Mouse (Mus musculus): ENCODE data around the gene Nfix. TPM values are rescaled to one million over a fixed set of nuclear protein-coding genes. Genes with fewer than 3 reads are reported as not detected.

The Nfix gene
- total RNA-seq, 1 experiment from 2014 or later = 26.3 TPM

- no peak for ATAC-seq (replicated peaks in 1 of 2; ENCODE audit: insufficient read depth in 1 of 2, low FRiP score in 2 of 2, low TSS enrichment in 1 of 2, low read depth in 1 of 2, poor library complexity in 2 of 2, severe bottlenecking in 2 of 2)
These were observed 94.2 kb downstream of the Nfix start for GRCm38 (mm10) chr8:84705960-84706359.

DNA sequence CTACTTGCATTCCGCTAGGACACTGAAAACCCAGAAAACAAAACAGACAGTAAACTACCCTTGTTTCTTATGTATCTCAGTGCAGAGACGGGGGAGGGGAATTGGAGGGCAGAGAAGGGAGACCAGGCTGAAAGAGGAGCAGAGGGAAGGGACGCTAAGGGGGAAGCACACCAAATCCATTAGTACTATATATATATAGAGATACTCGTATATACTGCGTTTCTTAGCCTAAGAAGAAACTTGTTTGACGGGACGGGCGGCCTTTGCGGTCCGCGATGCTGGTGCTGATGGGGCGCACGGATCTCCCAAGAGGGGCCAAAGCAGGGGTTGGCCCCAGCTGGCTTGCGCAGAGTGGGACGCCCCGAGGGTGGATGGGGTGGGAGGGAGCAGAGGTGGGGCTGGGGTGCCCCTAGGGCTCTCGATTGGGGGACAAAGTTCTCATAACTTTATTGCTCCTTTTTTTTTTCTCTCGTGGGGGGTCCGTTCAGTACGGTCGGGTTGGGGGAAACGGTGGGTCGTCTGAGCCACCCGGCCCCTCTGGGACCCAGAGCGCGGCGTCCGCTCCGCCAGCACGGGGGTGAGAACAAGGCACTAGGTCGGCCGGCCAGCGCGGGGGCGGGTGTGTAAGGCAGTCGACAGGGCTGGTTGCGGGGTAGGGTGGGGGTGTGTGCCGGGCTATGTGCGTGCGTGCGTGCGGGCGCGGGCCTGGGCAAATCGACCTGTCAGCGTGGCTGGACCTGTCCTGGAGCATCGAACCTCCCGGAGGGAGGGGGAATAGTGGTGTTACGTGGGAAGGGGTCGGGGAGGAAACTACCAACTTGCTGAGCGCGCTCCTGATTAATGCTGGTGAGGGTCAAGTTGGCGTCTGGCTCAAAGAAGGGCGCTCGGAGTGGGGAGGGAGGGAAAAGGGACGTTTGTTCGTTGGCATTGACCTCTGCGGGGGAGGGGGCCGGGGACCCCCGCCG, 95.0 kb downstream of the Nfix start:
- ATAC-seq (replicated peaks in 1 of 2; ENCODE audit: insufficient read depth in 1 of 2, low FRiP score in 2 of 2, low TSS enrichment in 1 of 2, low read depth in 1 of 2, poor library complexity in 2 of 2, severe bottlenecking in 2 of 2) = no peak

DNA sequence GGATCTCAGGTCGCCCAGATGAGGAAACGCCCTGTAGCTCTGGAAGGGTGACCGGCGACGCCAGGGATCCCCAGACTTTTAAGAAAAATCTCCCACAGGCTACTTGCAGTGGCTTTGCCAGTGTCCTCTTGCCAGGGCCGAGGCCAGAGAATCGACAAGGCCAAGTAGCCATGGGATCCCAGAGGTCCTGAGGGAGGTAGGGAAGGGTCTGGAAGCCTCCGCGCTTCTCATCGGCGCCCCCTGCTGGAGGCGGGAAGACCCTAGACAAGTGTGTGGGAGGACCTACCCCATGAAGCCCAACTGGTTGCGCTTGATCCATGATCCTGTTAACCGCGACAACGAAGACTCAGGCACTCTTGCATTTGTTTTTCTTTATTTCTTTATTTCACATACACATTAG, 95.8 kb downstream of the Nfix start:
- no peak for ATAC-seq (replicated peaks in 1 of 2; ENCODE audit: insufficient read depth in 1 of 2, low FRiP score in 2 of 2, low TSS enrichment in 1 of 2, low read depth in 1 of 2, poor library complexity in 2 of 2, severe bottlenecking in 2 of 2)

GRCm38 (mm10) chr8:84703466-84704249, 96.5 kb downstream of the Nfix start:
- no peak for ATAC-seq (replicated peaks in 1 of 2; ENCODE audit: insufficient read depth in 1 of 2, low FRiP score in 2 of 2, low TSS enrichment in 1 of 2, low read depth in 1 of 2, poor library complexity in 2 of 2, severe bottlenecking in 2 of 2)

GRCm38 (mm10) chr8:84702963-84703465, 97.1 kb downstream of the Nfix start:
- ATAC-seq (replicated peaks in 1 of 2; ENCODE audit: insufficient read depth in 1 of 2, low FRiP score in 2 of 2, low TSS enrichment in 1 of 2, low read depth in 1 of 2, poor library complexity in 2 of 2, severe bottlenecking in 2 of 2) = no peak

DNA sequence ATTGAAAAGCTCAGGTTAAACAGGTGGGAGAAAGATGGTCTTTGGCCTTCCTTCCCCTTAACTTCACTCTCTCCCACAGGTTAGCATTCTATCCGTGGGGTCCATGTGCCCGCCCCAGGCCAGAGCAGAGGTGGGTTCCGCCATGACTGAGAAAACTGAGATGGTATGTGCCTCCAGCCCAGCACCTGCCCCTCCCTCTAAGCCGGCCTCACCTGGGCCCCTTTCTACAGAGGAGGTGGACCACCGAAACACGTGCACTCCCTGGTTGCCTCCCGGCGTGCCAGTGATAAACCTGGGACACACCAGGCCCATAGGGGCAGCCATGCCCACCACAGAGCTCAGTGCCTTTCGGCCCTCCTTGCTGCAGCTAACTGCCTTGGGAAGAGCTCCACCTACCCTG, 97.6 kb downstream of the Nfix start:
- ATAC-seq (replicated peaks in 1 of 2; ENCODE audit: insufficient read depth in 1 of 2, low FRiP score in 2 of 2, low TSS enrichment in 1 of 2, low read depth in 1 of 2, poor library complexity in 2 of 2, severe bottlenecking in 2 of 2) = no peak

DNA sequence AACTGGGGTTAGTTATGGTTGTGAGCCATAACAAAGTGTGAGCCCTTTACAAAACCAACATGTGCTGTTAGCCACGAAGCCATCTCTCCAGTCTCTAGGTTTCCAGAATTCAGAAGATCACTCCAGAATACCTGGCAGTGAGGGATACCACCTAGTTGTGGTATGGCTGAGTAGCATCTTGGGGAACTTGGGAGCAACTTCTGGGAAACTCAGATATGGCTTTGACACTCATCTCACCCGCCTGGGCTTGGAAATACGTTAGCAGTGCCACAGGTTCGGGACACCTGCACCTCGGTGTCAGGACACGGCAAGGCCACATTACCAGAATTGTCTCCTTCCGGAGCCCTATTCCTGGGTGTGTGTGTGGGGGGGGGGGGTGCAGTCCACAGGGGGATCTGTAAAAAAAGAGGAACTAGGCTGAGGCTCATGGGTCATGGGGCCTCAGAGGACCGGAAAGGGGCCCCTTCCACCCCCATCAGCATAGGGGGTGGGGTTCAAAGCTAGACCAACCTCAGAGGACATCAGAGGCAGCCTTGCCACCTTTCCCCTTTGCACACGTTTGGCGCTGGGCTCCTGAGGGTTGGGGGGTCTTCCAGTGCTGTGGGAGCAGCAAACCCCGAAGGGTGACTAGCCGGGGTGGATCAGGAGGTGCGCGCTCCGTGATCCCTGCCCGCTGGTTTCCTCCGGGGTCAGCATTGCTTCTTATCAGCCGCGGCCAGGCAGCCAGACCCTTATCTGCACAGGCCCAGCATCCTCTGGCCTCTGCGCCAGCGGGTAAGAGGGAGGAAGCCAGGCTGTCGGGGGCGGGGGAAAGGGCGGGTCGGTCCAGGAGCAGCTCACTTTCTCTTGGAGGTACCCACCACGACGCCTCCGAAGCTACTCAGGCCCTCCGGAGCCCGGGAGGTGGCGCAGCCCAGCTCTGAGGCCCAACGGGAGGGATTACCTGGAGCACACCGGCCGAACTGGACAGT, 98.9 kb downstream of the Nfix start, which contains the start of gene Lyl1:
Gene Lyl1, plus strand, starts transcription at position 517 of the 971 bp plus-strand sequence.
- ATAC-seq (replicated peaks in 1 of 2; ENCODE audit: insufficient read depth in 1 of 2, low FRiP score in 2 of 2, low TSS enrichment in 1 of 2, low read depth in 1 of 2, poor library complexity in 2 of 2, severe bottlenecking in 2 of 2) = peak; percentile 50 to 59

- no peak for ATAC-seq (replicated peaks in 1 of 2; ENCODE audit: insufficient read depth in 1 of 2, low FRiP score in 2 of 2, low TSS enrichment in 1 of 2, low read depth in 1 of 2, poor library complexity in 2 of 2, severe bottlenecking in 2 of 2)
These were observed 99.6 kb downstream of the Nfix start for GRCm38 (mm10) chr8:84700526-84700925.

GRCm38 (mm10) chr8:84699861-84700322, 100.3 kb downstream of the Nfix start:
- peak; percentile 56 to 62 for ATAC-seq (replicated peaks in 1 of 2; ENCODE audit: insufficient read depth in 1 of 2, low FRiP score in 2 of 2, low TSS enrichment in 1 of 2, low read depth in 1 of 2, poor library complexity in 2 of 2, severe bottlenecking in 2 of 2)

DNA sequence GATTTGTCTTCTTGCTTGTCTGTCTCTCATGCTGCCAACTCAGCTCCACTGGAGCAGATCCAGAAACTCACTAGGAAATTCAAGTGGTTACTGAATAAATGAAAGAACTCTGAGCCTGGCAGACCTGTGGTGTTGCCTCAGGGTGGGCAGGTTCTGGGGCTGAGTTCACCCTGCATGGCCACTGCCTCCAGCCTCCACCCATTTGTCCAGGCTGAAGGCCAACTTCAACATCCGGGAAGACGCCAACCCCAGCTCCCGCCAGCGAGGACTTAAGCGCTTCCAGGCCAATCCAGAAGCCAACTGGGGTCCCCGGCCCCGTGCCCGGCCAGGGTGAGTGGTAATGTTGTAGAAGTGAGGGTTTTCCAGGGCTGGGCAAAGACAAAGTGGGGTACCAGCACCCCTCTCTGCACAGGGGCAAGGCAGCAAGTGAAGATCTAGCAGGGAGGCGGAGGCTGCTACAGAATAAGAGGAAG, 101.2 kb downstream of the Nfix start:
- ATAC-seq (replicated peaks in 1 of 2; ENCODE audit: insufficient read depth in 1 of 2, low FRiP score in 2 of 2, low TSS enrichment in 1 of 2, low read depth in 1 of 2, poor library complexity in 2 of 2, severe bottlenecking in 2 of 2) = no peak

GRCm38 (mm10) chr8:84698288-84698687, 101.9 kb downstream of the Nfix start:
- ATAC-seq (replicated peaks in 1 of 2; ENCODE audit: insufficient read depth in 1 of 2, low FRiP score in 2 of 2, low TSS enrichment in 1 of 2, low read depth in 1 of 2, poor library complexity in 2 of 2, severe bottlenecking in 2 of 2) = no peak

DNA sequence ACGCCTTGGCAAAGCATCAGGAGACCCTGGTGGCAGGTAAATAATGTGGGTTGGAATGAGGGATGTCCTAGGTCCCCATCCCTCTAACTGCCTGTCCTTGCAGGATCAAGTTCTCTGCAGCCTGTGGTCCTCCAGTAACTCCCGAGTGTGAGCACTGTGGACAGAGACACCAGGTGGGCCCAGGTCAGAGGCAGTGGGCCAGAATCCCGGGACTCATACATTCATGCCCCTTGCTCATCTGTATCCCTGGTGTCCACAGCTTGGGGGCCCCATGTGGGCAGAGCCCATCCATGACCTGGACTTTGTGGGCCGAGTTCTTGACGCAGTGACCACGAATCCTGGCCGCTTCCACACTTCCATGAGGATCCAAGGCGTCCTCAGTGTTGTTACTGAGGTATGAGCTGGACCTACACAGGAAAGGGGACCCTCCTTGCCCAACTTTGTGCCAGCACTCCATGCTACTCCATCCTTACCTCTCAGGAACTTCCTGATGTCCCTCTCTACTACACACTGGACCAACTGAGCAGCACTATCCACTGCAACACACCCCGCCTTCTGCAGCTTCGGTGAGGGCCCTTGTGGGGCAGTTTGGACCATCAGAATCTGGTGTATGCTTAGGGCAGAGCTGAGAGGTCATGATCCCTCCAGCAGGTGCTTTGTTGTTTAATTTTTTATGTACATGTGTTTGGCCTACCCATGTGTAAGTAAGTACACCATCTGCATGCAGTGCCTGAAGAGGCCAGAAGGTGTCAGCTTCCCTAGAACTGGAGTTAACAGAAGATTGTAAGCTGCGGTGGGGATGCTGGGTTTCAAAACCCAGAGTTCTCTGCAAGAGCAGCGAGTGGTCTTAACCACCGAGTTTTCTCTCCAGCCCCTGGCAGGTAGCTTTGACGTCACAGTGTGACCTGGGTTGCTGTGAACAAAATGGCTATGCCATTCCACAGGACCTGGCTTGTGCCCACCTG, 102.7 kb downstream of the Nfix start:
- ATAC-seq (replicated peaks in 1 of 2; ENCODE audit: insufficient read depth in 1 of 2, low FRiP score in 2 of 2, low TSS enrichment in 1 of 2, low read depth in 1 of 2, poor library complexity in 2 of 2, severe bottlenecking in 2 of 2) = no peak

- ATAC-seq (replicated peaks in 1 of 2; ENCODE audit: insufficient read depth in 1 of 2, low FRiP score in 2 of 2, low TSS enrichment in 1 of 2, low read depth in 1 of 2, poor library complexity in 2 of 2, severe bottlenecking in 2 of 2) = no peak
These were observed 105.0 kb downstream of the Nfix start for GRCm38 (mm10) chr8:84695140-84695539.

- no peak for ATAC-seq (replicated peaks in 1 of 2; ENCODE audit: insufficient read depth in 1 of 2, low FRiP score in 2 of 2, low TSS enrichment in 1 of 2, low read depth in 1 of 2, poor library complexity in 2 of 2, severe bottlenecking in 2 of 2)
These were observed 106.8 kb downstream of the Nfix start for GRCm38 (mm10) chr8:84693332-84693731.

DNA sequence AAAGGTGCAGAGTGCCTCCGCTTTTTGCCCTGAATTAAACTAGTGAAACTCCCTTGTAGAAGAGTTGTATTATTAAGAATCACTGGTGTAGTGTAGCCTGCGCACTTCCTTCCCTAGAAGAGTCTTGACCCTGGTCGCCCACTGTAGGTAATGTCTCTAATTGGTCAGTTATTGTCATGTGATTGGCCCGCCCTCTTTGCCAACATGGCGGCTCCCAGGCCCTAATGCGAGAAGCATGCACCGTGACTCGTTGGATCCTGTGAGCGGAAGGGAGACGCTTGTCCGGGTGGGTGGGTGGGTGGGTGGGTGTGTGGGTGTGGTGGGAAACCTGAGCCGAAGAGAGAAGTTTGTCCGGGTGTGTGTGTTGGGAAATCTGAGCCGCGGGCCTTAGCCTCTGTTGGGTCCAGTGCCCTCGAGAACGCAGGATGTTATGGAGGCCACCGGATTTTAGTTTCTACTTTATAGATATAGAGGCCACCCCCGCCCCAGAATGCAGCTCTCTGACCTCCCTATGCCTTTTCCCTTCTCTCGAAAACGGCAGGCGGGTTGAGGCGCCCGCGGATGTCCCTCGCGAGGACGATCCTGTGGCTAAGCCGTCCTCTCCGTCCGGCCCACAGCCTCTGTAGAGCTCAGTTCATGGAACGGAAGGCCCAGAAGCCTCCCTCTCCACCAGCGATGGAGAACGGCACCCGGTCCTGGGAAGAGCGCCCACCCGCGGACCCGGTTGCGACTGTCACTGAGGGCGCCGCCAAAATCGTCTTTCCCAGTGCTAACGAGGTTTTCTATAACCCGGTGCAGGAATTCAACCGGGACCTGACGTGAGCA, 110.8 kb downstream of the Nfix start:
- peak; percentile 78 to 82 for ATAC-seq (replicated peaks in 1 of 2; ENCODE audit: insufficient read depth in 1 of 2, low FRiP score in 2 of 2, low TSS enrichment in 1 of 2, low read depth in 1 of 2, poor library complexity in 2 of 2, severe bottlenecking in 2 of 2)

All from hematopoietic stem cell, adult 5-6 weeks (primary cell).